Mouse (Mus musculus) bone marrow, adult 2 months (tissue): Measurements from ENCODE around the gene Orc2.

Experiments used
- CTCF ChIP-seq: fragments of 200-500 bp; IDR thresholded peaks from 2 replicates; pipeline ENCODE4 v1.5.1; 2011; ENCODE audit warnings: low read length, control low read depth; ENCODE audit not compliant: control insufficient read depth, insufficient read depth
- POLR2A ChIP-seq: fragments of 200-500 bp; IDR thresholded peaks from 2 replicates; pipeline ENCODE4 v1.6.1; 2011; ENCODE audit warnings: low read depth, mild to moderate bottlenecking, control low read depth, low read length, borderline replicate concordance; ENCODE audit not compliant: control insufficient read depth

GRCm38 (mm10) chr1:58503134-58503533, 1.8 kb downstream of the Orc2 start:
- TF ChIP-seq CTCF (no peak), POLR2A (no peak)
